Mouse (Mus musculus): ENCODE measurements around the gene Tmem178b.

The Tmem178b gene

DNA sequence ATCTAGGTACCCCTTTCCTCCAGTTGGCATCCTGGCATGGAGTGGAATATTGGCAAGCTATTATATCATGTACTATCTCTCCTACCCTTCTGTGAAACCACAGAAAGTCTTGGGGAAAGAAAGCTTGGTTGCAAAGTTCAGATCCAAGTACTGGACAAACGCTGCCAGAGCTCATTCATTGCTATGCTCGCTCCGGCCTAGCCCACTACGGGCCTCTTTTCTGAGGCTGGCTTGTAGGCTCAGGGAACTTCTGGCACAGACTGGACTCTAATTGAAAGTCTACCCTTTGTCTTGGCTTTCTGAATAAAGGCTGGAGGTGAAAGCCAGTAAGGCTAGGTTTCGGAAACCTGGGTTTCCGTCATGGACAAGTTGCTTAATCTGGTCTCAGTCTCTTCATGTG, 44.7 kb downstream of the Tmem178b start:
- in situ Hi-C loops (cut with MboI, MseI) = no loop called here

GRCm38 (mm10) chr6:39919011-39919709, 46.1 kb downstream of the Tmem178b start:
- in situ Hi-C loops (cut with MboI, MseI) = no loop called here

DNA sequence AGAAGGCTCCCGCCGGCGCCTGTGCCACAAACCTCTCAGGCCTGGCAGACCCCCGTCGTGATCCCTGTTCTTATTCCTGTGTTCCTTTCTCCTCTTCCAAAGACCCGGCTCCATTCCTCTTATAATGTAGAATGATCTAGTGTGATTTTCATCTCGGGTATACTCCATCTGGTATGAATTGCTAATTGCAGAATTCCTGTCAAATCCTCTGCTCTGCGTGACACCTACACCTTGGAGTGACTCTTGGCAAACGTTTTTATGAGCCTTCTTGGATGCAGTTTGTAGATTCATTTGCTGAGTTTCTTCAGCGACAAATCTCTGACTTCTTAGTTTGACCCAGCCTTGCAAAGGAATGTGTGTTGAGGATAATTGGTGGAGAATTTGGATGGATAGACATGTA, 53.4 kb downstream of the Tmem178b start:
- in situ Hi-C loops (cut with MboI, MseI) = no loop called here

GRCm38 (mm10) chr6:39936590-39936989, 63.5 kb downstream of the Tmem178b start:
- in situ Hi-C loops (cut with MboI, MseI) = no loop called here

DNA sequence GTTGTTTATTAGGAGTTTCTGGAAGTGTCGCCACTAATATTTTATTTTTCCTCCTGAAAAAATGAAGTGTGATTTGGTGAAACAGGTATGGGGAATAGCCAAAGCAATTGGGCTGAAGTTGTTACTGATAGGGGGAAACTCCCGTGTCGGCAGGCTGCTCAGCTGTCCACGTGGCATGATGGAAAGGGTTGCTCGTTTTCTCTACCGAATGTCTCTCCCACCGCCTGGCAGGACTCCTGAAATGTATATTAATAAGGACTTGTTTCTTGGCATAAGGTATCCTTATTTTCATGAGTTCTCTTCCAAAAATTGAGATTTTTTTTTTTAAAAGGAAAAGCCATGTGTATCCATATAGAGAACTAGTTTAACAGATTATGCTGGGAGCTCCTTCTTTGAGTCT, 67.8 kb downstream of the Tmem178b start:
- in situ Hi-C loops (cut with MboI, MseI) = no loop called here

DNA sequence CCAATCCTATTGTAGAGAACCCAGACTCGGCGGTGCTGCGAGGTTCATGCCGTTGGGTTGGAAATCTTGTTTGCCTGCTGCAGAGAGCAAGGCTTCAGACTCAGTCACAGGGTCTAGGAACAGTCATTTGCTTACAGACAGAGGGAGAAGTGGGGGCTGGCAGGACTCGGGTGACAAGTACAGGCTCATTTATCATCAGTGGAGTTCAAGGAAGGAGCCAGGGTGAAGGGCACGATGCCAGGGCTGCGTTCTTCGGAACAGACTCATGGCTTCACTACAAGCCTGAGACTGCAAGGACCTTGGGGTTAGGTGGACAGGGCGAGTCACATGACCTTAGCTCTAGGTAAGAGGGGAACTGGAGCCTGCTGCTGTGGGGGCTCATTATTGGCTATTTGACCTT, 71.8 kb downstream of the Tmem178b start:
- in situ Hi-C loops (cut with MboI, MseI) = no loop called here

GRCm38 (mm10) chr6:39945670-39946440, 72.8 kb downstream of the Tmem178b start:
- in situ Hi-C loops (cut with MboI, MseI) = no loop called here

DNA sequence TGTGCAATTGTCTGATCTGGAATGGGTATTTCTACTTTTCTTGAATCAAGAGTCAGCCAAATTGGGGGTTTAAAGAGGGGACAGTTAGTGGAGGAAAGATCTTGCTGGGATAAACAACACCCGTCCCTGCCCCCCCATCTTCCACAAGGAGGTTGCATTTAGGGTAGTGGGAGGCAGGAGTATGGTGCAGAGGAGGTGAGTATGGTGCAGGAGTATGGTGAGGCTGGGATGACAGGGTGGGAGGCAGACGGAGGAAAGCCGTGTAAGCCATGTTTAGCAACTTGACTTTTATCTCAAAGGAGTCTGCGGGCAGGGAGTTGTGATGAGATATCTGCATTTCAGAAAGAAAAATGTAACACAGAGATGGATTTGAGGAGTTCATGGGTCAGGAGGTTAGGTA, 73.5 kb downstream of the Tmem178b start:
- in situ Hi-C loops (cut with MboI, MseI) = no loop called here

DNA sequence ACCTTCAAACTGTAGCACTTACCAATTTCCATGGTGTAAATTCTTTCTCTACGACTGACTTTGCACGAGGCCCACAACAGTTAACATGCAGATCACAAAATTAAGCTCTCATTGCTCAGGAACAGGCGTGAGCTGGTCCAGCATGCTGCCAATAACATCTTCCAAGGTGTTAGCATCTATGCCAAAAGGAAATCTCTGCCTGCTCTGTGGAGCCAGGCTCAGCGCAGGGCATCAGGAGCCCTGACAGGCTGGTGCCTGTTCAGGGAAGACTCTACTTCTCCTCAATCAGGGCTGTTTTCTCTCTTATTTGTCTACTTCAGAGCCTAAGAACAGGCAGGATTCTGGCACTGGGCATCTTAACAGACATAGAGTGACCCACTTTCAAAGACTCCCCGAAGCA, 80.9 kb downstream of the Tmem178b start:
- in situ Hi-C loops (cut with MboI, MseI) = no loop called here

GRCm38 (mm10) chr6:39955211-39955610, 82.1 kb downstream of the Tmem178b start:
- in situ Hi-C loops (cut with MboI, MseI) = no loop called here

- in situ Hi-C loops (cut with MboI, MseI) = no loop called here
Measured at GRCm38 (mm10) chr6:39964606-39965005, 91.5 kb downstream of the Tmem178b start.

GRCm38 (mm10) chr6:39970281-39970680, 97.2 kb downstream of the Tmem178b start:
- in situ Hi-C loops (cut with MboI, MseI) = no loop called here

DNA sequence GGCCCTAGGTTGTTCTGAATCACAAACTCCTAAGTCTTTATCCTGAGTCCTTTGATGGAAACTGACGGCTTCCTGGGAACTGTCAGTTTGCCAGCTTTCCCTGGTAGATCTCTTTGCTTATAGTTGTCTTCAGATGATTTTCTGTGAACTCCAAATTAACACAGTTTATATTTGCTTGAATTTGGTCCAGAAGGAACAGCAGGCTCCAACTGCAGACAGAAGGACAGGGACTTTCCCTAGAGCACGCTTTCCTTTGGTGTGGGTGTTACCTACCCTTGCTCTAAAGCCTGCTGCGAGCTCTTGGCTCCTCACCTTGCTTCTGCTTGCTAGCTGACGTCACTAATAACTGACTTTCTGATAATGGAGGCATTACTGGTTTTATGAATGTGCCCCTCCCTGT, 105.9 kb downstream of the Tmem178b start:
- in situ Hi-C loops (cut with MboI, MseI) = no loop called here

GRCm38 (mm10) chr6:39990772-39991171, 117.7 kb downstream of the Tmem178b start:
- in situ Hi-C loops (cut with MboI, MseI) = no loop called here

GRCm38 (mm10) chr6:39991922-39992321, 118.9 kb downstream of the Tmem178b start:
- in situ Hi-C loops (cut with MboI, MseI) = no loop called here

- in situ Hi-C loops (cut with MboI, MseI) = no loop called here
Measured at GRCm38 (mm10) chr6:40006006-40006765, 133.1 kb downstream of the Tmem178b start.

GRCm38 (mm10) chr6:40008166-40008907, 135.3 kb downstream of the Tmem178b start:
- in situ Hi-C loops (cut with MboI, MseI) = no loop called here

DNA sequence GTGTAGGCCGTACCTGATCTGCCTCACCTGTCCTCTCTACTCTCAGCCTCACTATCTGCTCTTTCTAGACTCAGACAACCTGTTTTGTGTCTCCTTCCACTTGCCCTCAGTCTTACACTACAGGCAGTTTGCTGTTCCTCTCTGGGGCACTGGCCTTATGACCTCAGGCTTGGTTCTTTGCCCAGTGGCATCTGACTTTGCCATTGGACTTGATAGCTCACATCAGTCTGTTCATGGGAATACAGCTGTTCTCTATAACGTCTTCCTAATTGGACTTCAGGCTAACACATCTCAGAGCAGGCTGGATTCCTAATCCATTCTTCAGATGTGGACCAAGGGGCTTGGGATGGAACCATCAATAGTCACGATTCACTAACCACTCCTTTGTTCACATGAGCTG, 136.6 kb downstream of the Tmem178b start:
- in situ Hi-C loops (cut with MboI, MseI) = no loop called here

GRCm38 (mm10) chr6:40011066-40011465, 138.0 kb downstream of the Tmem178b start:
- in situ Hi-C loops (cut with MboI, MseI) = no loop called here

DNA sequence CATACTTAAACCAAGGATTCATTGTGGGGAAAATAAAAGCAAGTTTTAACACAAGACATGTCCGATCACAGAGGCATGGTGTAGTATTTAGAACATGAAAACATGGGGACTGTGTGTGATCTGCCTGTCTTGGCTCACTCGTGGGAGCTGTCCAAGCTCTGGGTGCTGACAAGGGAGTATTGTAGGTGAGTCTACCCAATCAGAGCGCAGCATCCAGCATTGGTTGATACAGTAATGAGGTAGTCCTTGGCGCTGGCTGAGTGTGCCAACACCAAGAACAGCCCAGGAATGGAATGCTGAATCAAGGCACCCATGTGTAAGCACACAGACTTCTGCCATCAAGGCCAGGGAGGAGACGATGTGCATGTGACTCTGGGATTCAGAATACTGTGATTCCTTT, 138.5 kb downstream of the Tmem178b start:
- in situ Hi-C loops (cut with MboI, MseI) = no loop called here

DNA sequence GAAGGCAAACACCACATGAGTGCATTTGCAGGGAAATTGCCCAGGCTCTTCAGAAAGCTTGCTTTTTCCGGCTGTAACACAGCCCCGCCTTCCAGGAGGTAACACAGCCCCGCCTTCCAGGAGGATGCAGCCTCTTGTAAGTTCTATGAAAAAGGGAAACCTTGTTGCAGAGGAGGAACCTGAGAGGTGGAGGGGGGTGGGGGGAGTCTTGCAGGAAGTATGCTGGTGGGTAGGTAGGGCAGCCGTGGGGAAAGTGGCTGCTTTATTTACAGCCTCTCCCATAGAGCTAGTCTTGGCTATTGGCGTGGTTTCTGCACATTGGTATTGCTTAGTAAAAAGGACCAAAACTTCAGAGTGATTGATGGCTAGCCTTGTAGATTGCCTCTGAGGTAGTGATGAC, 140.3 kb downstream of the Tmem178b start:
- in situ Hi-C loops (cut with MboI, MseI) = no loop called here

DNA sequence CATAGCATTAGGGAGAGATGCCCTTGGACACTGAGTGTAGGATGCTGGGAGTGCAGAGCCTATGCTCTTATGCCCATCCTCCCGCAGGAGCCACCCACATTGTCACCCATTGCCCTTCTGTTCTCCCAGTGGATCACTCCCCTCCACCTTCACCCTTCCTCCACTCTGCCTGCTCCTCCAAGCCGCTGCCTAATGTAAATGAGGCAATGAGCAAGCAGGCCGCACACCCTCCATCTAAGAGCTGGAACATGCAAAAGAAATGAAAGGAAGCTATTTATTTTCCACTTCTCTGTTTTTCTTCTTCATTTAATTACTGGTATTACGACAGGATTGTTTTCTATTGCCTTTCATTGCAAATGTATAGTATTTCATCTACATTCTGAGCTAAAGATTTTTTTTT, 142.1 kb downstream of the Tmem178b start:
- in situ Hi-C loops (cut with MboI, MseI) = no loop called here

Measured in T-helper 1 cell (primary cell).